Mouse (Mus musculus) megakaryocyte, adult 5-6 weeks (primary cell): ENCODE data around the gene Ubb. TPM values are rescaled to one million over a fixed set of nuclear protein-coding genes. Genes with fewer than 3 reads are reported as not detected.
A peak's percentile ranks its signal among the peaks of the same experiment; 100 is the strongest.

Experiments
- ATAC-seq: 2 replicates; pipeline ENCODE4 v1.8.0; 2016; ENCODE audit warnings: mild to moderate bottlenecking, inconsistent platforms; ENCODE audit not compliant: poor library complexity, severe bottlenecking
- total RNA-seq, 2 experiments: library from RNA; stranded (forward) in 1 of 2; stranded (reverse) in 1 of 2; fragments of 153-499, 151-499 nt in 1 of 2; fragments of 221-1000, 200-1000 nt in 1 of 2; gene quantifications; 2 replicates each; pipeline versions ENCODE4 v1.2.3 to v1.2.4; 2015 to 2017

The Ubb gene
- total RNA-seq, 2 experiments from 2014 or later = 835 to 1,627 TPM

DNA sequence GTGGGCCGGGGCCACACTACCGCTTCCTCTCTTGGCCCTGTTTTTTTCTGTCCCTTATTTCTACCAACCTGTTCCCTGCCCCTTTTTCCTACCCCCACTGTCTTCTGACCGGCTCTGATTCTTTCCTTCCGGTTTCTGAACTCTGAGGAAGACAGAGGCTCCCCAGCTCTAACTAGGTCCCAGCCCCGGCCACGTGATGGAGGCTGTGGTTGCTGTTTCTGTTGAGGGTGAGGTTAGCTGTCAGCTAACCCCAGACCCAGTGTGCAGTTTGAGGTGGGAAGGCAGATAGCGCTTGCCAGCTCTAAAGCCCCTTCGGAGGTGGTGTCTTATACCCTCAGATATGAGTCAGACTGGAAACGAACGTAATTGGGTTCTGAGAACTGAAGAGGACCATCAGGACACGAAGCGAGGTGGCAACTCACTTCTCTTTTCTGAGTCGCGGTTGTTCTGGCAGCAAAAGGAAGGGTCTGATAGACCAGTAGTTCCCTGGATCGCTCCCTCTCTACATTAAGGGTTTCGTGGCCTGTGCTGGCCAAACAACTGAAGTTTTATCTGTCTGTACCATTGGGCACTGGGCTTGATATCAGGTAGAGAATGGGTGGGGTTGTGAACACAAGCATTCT is 25.7 kb downstream of the Ubb start:
- peak; percentile 61 for ATAC-seq

DNA sequence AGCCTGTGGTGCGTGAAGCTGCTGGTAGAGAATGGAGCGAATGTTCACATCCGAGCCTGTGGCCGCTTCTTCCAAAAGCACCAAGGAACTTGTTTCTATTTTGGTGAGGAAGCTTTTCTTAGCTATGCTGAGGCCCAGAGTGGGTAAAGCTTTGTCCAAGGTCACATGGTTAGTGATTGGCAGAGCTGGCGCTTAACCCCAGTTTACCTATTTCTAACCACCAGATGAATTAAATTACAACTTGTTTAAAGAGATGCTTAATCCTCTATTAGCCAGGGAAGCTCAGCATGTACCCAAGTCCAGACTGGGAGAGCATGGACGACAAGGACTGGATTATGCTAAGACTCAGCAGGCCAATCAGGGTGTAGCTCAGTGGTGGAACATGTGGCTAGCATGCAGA is 32.1 kb downstream of the Ubb start:
- no peak for ATAC-seq

DNA sequence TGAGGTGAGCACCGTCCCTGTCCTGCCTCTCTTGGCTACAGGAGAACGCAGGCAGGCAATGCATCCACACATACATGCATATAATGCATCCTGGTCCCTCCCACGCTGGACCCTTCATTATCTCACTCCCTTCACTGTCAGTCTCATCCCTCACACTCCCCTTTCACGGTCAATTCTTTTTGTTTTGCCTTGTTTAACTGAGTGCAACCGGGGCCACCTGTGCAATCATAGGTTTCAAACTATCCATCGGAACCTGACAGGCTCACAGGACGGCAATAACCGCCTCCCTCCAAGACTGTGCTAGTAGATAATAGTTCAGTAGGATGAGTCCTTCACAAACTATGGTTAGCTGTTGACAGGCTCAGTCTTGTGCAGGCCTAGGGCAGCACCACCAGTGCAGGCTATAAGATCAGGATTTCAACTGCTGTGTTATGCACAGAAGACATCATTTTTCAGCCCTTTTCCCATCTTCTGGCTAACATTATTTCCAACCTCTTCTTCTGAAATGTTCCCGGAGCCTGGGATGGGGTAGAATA is 33.8 kb downstream of the Ubb start:
- no peak for ATAC-seq

DNA sequence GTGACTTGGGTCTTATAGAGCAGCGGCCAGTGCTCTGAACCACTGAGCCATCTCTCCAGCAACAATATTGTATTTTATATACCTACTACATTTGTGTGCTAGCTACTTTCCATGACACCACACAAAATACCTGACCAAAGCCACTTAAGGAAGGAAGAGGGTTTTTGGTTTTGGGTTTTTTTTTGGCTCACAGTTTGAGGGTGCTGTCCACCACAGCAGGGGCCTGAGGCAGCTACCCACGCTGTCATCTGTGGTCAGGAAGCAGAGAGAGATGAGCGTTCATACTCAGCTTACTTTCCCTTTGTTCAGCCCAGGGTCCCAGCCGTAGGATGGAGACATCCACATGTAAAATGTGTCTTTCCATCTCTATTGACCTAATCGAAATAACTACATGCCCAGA is 36.1 kb downstream of the Ubb start:
- no peak for ATAC-seq

DNA sequence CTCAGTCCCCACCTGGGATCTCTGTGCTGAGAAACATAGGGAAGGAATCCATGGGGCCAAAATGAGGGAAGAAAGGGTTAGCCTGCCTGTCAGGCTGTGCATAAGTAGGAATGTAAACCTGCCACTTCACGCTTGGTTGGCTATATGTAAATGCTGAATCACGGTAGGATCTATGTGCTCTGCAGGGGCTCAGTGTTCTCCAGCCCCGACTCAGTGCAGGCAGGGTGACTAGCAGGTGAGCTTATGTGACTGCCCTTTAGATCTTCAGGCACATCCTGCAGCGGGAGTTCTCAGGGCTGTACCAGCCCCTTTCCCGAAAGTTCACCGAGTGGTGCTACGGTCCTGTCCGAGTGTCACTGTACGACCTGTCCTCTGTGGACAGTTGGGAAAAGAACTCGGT is 38.4 kb downstream of the Ubb start:
- ATAC-seq = no peak

DNA sequence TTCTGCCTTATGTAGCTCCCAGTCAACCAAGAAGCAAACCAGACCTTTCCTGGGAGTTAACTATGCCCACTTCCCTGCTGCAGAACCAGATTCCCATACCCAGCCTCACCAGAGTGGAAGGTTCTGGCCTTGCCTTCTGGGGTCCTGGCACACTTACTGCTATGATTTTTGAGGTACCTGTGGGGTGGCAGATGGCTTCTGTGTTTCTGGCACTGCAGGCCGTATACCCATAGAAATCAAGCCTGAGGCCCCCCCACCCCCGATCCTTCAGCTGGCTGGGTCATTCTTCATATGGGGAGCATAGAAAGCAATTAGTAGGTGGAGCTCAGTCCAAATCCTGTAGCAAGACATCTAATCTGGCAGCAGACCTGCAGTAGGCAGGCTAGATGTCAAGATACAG is 40.1 kb downstream of the Ubb start:
- no peak for ATAC-seq

DNA sequence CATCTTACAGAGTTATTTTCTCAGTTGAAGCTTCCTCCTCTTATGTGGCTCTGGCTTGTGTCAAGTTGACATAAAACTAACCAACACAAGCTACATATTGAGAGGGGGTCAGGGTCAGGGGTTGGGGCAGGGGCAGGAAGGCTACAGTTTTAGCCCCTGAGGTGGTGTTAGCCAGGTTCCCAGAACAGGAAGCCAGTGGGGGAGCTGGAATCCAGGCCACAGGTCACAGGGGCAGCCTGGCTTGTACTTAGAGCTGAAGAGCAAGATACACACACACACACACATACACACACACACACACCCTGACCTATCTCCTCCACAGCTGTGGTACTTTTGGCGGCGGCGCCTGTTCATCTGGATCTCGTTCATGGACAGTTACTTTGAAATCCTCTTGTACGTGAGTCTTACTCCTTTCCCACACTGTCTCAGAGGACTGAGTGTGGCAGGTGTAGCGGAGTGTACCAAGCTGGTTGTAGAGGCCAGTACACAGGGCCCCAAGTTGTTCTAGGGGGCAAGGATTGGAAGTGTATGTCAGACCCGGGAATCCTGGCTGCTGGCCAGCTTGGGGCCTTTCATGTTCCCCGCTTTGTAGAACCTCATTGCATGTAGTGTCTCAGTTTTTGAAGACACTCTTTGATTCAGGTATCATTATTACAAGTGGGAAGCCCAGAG is 41.1 kb downstream of the Ubb start:
- no peak for ATAC-seq

DNA sequence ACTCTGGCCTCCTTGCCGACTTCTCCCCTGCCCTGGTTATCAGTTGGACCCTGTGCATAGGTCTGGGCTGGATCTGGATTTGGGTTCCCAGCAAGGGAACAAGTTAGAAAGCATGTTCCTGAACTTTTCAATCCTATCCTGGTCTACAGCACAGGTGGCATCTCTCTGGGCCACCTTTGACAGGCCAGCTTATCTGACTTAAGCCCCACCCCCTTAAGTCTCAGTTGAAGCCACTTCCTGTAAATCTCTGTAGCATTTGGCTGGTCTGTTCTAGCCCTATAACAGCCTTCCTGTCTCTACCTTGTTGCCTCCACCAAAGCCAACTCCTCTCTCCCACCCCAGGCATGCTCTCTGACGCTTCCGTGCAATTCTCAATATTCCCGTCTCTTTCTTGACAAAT is 47.6 kb downstream of the Ubb start:
- ATAC-seq = no peak

DNA sequence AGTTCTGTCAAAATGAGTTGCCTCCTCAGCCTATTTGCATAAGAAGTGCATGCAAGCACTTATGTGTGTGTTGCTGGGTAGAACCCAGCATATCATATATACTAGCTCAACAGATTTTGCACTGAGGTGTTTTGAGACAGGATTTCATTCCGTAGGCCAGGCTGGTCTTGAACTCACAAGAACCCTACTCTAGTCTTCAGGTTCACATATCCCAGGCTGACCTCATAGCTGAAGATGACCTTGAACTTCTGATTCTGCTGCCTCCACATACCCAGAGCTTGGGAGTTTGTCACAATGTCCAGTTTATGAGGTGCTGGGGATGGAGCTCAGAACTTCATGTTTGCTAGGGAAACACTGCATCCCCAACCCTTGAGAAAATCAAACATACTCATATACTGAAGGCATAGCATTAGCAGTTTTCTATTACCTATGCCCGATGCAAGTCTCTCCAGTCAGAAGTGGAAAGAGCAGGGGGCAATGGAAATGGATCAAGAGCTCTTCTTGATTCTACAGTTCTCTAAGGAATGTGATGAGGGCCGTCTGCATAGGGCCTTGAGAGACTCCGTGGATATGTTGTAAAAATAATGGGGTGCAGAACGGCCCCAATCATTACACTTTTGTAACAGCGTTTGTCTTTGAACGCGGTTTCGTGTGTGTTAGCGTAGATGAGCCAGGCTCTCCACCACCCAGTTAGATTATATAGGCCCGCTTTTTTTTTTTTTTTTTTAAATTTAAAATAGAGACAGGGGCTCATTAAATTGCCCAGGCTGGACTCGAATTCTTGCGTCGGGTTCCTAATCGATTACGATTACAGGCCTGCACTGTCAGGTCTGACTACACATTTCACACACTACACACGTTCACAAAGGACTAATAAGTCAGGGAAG is 51.0 kb downstream of the Ubb start:
- ATAC-seq = no peak

Other genes with a start within 250 kb of the Ubb start
- 5.7 and 9.2 TPM in 2 replicates for gene Pigl, start 92.7 kb upstream of the Ubb start, total RNA-seq (2015)
- gene Pigl, start 92.7 kb upstream of the Ubb start, total RNA-seq (2017) = 1.7 and 2.5 TPM in 2 replicates
- 275 and 280 TPM in 2 replicates for gene Ncor1, start 92.6 kb upstream of the Ubb start, total RNA-seq (2015)
- 213 and 290 TPM in 2 replicates for gene Ncor1, start 92.6 kb upstream of the Ubb start, total RNA-seq (2017)
- 5.2 and 8.7 TPM in 2 replicates for gene Cenpv, start 11.9 kb upstream of the Ubb start, total RNA-seq (2015)
- 3.1 and 3.9 TPM in 2 replicates for gene Cenpv, start 11.9 kb upstream of the Ubb start, total RNA-seq (2017)
- gene Trpv2, start 23.3 kb downstream of the Ubb start, total RNA-seq (2015) = 24.9 and 27.9 TPM in 2 replicates
- 46.6 and 51.1 TPM in 2 replicates for gene Trpv2, start 23.3 kb downstream of the Ubb start, total RNA-seq (2017)
- 5.7 TPM in 2 replicates for gene Lrrc75a, start 97.4 kb downstream of the Ubb start, total RNA-seq (2015)
- 3.6 and 5.7 TPM in 2 replicates for gene Lrrc75a, start 97.4 kb downstream of the Ubb start, total RNA-seq (2017)
- gene Mmgt2, start 97.5 kb downstream of the Ubb start, total RNA-seq (2015) = 19.0 and 19.3 TPM in 2 replicates
- gene Mmgt2, start 97.5 kb downstream of the Ubb start, total RNA-seq (2017) = 7.2 and 10.9 TPM in 2 replicates
- 2.9 TPM in 2 replicates for gene Zfp287, start 180.7 kb downstream of the Ubb start, total RNA-seq (2015)
- 2.3 and 2.7 TPM in 2 replicates for gene Zfp287, start 180.7 kb downstream of the Ubb start, total RNA-seq (2017)
- gene Gm10428, start 201.9 kb downstream of the Ubb start, total RNA-seq (2015) = not detected in 2 replicates
- gene Gm10428, start 201.9 kb downstream of the Ubb start, total RNA-seq (2017) = not detected in 2 replicates
- 0.18 and 0.33 TPM in 2 replicates for gene Zfp286, start 238.3 kb downstream of the Ubb start, total RNA-seq (2015)
- gene Zfp286, start 238.3 kb downstream of the Ubb start, total RNA-seq (2017) = 0.29 and 0.69 TPM in 2 replicates